Mouse (Mus musculus) spleen, adult 10 weeks (tissue): ENCODE measurements around the gene Cytl1. TPM values are rescaled to one million over a fixed set of nuclear protein-coding genes. Genes with fewer than 3 reads are reported as not detected.

Source experiments
- polyA plus RNA-seq: library from polyadenylated mRNA; stranded (reverse); fragments of 350-450 nt; fragmentation: Illumina TruSeq; extraction: RNeasy Lipid Tissue Mini Kit (QIAGEN cat#74804); gene quantifications from one replicate; pipeline ENCODE4 v1.2.3, GENCODE M21; 2015; ENCODE audit warnings: low replicate concordance; ENCODE audit not compliant: insufficient read depth

Gene Cytl1
- 1.5 TPM for polyA plus RNA-seq

GRCm38 (mm10) chr5:37735224-37735623 is at the start of gene Cytl1:
Gene Cytl1 (plus strand): TSS chr5:37735519.

GRCm38 (mm10) chr5:37716505-37717372 is 18.6 kb upstream of the Cytl1 start, which contains the start of gene Stk32b:
Gene Stk32b (minus strand): TSS chr5:37717171.

Other genes starting within 250 kb of the Cytl1 start
- gene Stk32b, start 18.3 kb upstream of the Cytl1 start, polyA plus RNA-seq, result not detected
- 2.0 TPM for gene Msx1, start 89.1 kb downstream of the Cytl1 start, polyA plus RNA-seq